Mouse (Mus musculus) thymus, postnatal 14 days (tissue): ENCODE data around the gene Tmem266.

Experiments
- DNase-seq: peaks from one replicate; pipeline ENCODE4 v3.0.0; 2021

The Tmem266 gene

GRCm38 (mm10) chr9:55404976-55405702, 78.4 kb downstream of the Tmem266 start:
- DNase-seq, result no peak

- DNase-seq, result no peak
These were observed 80.1 kb downstream of the Tmem266 start for GRCm38 (mm10) chr9:55406773-55407172.

GRCm38 (mm10) chr9:55408851-55409250, 82.1 kb downstream of the Tmem266 start:
- no peak for DNase-seq

GRCm38 (mm10) chr9:55409833-55410232, 83.1 kb downstream of the Tmem266 start:
- DNase-seq, result no peak

- no peak for DNase-seq
These were observed 83.7 kb downstream of the Tmem266 start for GRCm38 (mm10) chr9:55410430-55410829.

- DNase-seq, result no peak
These were observed 84.4 kb downstream of the Tmem266 start for GRCm38 (mm10) chr9:55411154-55411553.

GRCm38 (mm10) chr9:55421786-55422185, 95.1 kb downstream of the Tmem266 start:
- DNase-seq, result no peak

- DNase-seq, result no peak
These were observed 97.0 kb downstream of the Tmem266 start for GRCm38 (mm10) chr9:55423451-55424424.

- no peak for DNase-seq
These were observed 98.6 kb downstream of the Tmem266 start for GRCm38 (mm10) chr9:55425271-55425810.

GRCm38 (mm10) chr9:55429242-55429975, 102.7 kb downstream of the Tmem266 start:
- DNase-seq, result peak; percentile 69

GRCm38 (mm10) chr9:55430133-55430532, 103.4 kb downstream of the Tmem266 start:
- no peak for DNase-seq

- DNase-seq, result no peak
These were observed 105.9 kb downstream of the Tmem266 start for GRCm38 (mm10) chr9:55432306-55433289.

GRCm38 (mm10) chr9:55433875-55434274, 107.2 kb downstream of the Tmem266 start:
- DNase-seq, result no peak

GRCm38 (mm10) chr9:55438433-55438832, 111.7 kb downstream of the Tmem266 start:
- DNase-seq, result no peak

GRCm38 (mm10) chr9:55439206-55439780, 112.6 kb downstream of the Tmem266 start:
- no peak for DNase-seq

GRCm38 (mm10) chr9:55447509-55447908, 120.8 kb downstream of the Tmem266 start:
- DNase-seq, result no peak

GRCm38 (mm10) chr9:55449108-55449507, 122.4 kb downstream of the Tmem266 start:
- no peak for DNase-seq

- no peak for DNase-seq
These were observed 123.3 kb downstream of the Tmem266 start for GRCm38 (mm10) chr9:55450035-55450434.

GRCm38 (mm10) chr9:55451426-55451825, 124.7 kb downstream of the Tmem266 start:
- no peak for DNase-seq

GRCm38 (mm10) chr9:55452906-55453305, 126.2 kb downstream of the Tmem266 start:
- no peak for DNase-seq

GRCm38 (mm10) chr9:55453366-55453765, 126.7 kb downstream of the Tmem266 start:
- DNase-seq, result no peak
